Mouse (Mus musculus) liver, embryonic 13.5 days (tissue): ENCODE data around the gene Pdcd1lg2. TPM values are rescaled to one million over a fixed set of nuclear protein-coding genes. Genes with fewer than 3 reads are reported as not detected.

ENCODE experiments used
- ATAC-seq: fragments of 200-750 bp; cut with Nextera tagmentation; 2 replicates; pipeline ENCODE4 v1.8.0; 2017; ENCODE audit warnings: low read depth, mild to moderate bottlenecking, moderate number of reproducible peaks, moderate library complexity
- DNase-seq: peaks from one replicate; pipeline ENCODE4 v3.0.0; 2022
- H3K27ac ChIP-seq: fragments of 300-500 bp; sonication (generic); 2 replicates; pipeline ENCODE4 v1.5.1; 2015; ENCODE audit warnings: moderate library complexity, mild to moderate bottlenecking, inconsistent platforms
- H3K27me3 ChIP-seq: fragments of 300-500 bp; sonication (generic); 2 replicates; pipeline ENCODE4 v1.6.1; 2015; ENCODE audit warnings: mild to moderate bottlenecking, inconsistent platforms
- H3K36me3 ChIP-seq: fragments of 300-500 bp; sonication (generic); 2 replicates; pipeline ENCODE4 v1.6.1; 2015; ENCODE audit warnings: mild to moderate bottlenecking, inconsistent platforms
- H3K4me1 ChIP-seq: fragments of 300-500 bp; sonication (generic); replicated peaks from 2 replicates; pipeline ENCODE4 v1.6.1; 2015; ENCODE audit warnings: inconsistent platforms
- H3K4me2 ChIP-seq: fragments of 300-500 bp; sonication (generic); 2 replicates; pipeline ENCODE4 v1.6.1; 2015; ENCODE audit warnings: inconsistent platforms, mild to moderate bottlenecking, moderate library complexity
- H3K4me3 ChIP-seq: fragments of 300-500 bp; sonication (generic); replicated peaks from 2 replicates; pipeline ENCODE4 v1.5.1; 2015; ENCODE audit warnings: mild to moderate bottlenecking, inconsistent platforms
- H3K9ac ChIP-seq: fragments of 300-500 bp; sonication (generic); 2 replicates; pipeline ENCODE4 v1.6.1; 2015; ENCODE audit warnings: mild to moderate bottlenecking, inconsistent platforms
- H3K9me3 ChIP-seq: fragments of 300-500 bp; sonication (generic); replicated peaks from 2 replicates; pipeline ENCODE4 v1.6.1; 2016; ENCODE audit warnings: inconsistent platforms
- WGBS: fragments of 180-500 bp; shearing (Covaris S2); methylation state at CpG from one replicate; pipeline ENCODE4 v1.1.7; 2015; ENCODE audit not compliant: insufficient replicate concordance; 5-methylcytosine and 5-hydroxymethylcytosine counted together
- polyA plus RNA-seq: library from polyadenylated mRNA; unstranded; fragments of >200 nt; fragmentation: Nextera tagmentation; extraction: Ambion mirVana; gene quantifications from 2 replicates; pipeline ENCODE4 v1.2.1, GENCODE M21; 2015

Gene Pdcd1lg2
- polyA plus RNA-seq, 1 experiment from 2014 or later, result 0.06 TPM

- H3K4me1 ChIP-seq, result peaks cover 47% of the 10 kb centered on the region
- peak overlapping the region; percentile 68 for H3K4me2 ChIP-seq
- H3K27ac ChIP-seq, result no peak overlapping the region
- ATAC-seq (peak; percentile 55; the same call in 1 of the 2 replicates), DNase-seq (peak; percentile 68)
- H3K4me3 ChIP-seq, result peak overlapping the region; percentile 54
- peak overlapping the region; percentile 61 for H3K9ac ChIP-seq
- no peaks in the 10 kb centered on the region for H3K36me3 ChIP-seq
- H3K27me3 ChIP-seq, result no peaks in the 10 kb centered on the region
- H3K9me3 ChIP-seq, result no peaks in the 10 kb centered on the region
- WGBS, result 6% methylated on average over 6 of the region's 6 CpGs
These were observed 90.8 kb downstream of the Pdcd1lg2 start for GRCm38 (mm10) chr19:29501507-29501906.

DNA sequence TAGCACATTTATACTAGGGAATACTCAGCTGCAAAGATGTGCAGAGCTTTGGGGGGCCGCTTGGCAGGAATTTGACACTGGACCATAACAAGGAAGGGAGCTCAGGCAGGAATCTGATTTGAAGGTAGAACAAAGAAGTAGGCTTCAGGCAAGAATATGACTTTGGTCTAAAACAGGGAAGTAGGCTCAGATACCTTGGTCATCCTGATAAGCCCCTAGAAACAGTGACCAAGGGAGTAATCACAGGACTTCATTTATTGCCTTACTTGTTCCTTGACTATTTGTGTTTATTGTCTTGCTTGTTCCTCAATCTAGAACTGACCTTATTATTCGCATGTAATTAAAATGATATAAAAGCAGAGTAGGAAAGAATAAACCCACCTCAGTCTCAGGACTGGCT, 93.4 kb downstream of the Pdcd1lg2 start:
- no peak overlapping the region for H3K9ac ChIP-seq
- H3K27ac ChIP-seq, result no peak overlapping the region
- no peaks in the 10 kb centered on the region for H3K27me3 ChIP-seq
- H3K4me1 ChIP-seq, result peaks cover 22% of the 10 kb centered on the region
- no peak overlapping the region for H3K4me3 ChIP-seq
- no peak for ATAC-seq
- 70% methylated on average over 2 of the region's 2 CpGs for WGBS
- H3K4me2 ChIP-seq, result no peak overlapping the region
- DNase-seq, result no peak
- H3K36me3 ChIP-seq, result no peaks in the 10 kb centered on the region
- H3K9me3 ChIP-seq, result no peaks in the 10 kb centered on the region

GRCm38 (mm10) chr19:29505617-29506016, 94.9 kb downstream of the Pdcd1lg2 start:
- Histone ChIP-seq H3K4me2 (no peak overlapping the region), H3K9me3 (no peaks in the 10 kb centered on the region), H3K27me3 (no peaks in the 10 kb centered on the region), H3K9ac (no peak overlapping the region), H3K36me3 (no peaks in the 10 kb centered on the region), H3K4me1 (peaks cover 11% of the 10 kb centered on the region), H3K27ac (no peak overlapping the region), H3K4me3 (no peak overlapping the region)
- WGBS, result 60% methylated on average over 7 of the region's 7 CpGs
- no peak for ATAC-seq
- no peak for DNase-seq

GRCm38 (mm10) chr19:29508208-29508607, 97.5 kb downstream of the Pdcd1lg2 start:
- ATAC-seq, result no peak
- H3K4me1 ChIP-seq, result peaks cover 5% of the 10 kb centered on the region
- H3K4me3 ChIP-seq, result no peak overlapping the region
- DNase-seq, result no peak
- H3K36me3 ChIP-seq, result no peaks in the 10 kb centered on the region
- no peak overlapping the region for H3K9ac ChIP-seq
- no peak overlapping the region for H3K4me2 ChIP-seq
- no peak overlapping the region for H3K27ac ChIP-seq
- H3K9me3 ChIP-seq, result no peaks in the 10 kb centered on the region
- H3K27me3 ChIP-seq, result no peaks in the 10 kb centered on the region
- WGBS, result 55% methylated on average over 7 of the region's 7 CpGs

GRCm38 (mm10) chr19:29509857-29510256, 99.1 kb downstream of the Pdcd1lg2 start:
- Histone ChIP-seq H3K27ac (no peak overlapping the region), H3K4me2 (no peak overlapping the region), H3K9ac (no peak overlapping the region), H3K9me3 (no peaks in the 10 kb centered on the region), H3K4me3 (no peak overlapping the region), H3K4me1 (peaks cover 5% of the 10 kb centered on the region), H3K27me3 (no peaks in the 10 kb centered on the region), H3K36me3 (no peaks in the 10 kb centered on the region; the same call in 1 of the 2 replicates)
- no peak for DNase-seq
- WGBS, result 72% methylated on average over 7 of the region's 7 CpGs
- no peak for ATAC-seq

DNA sequence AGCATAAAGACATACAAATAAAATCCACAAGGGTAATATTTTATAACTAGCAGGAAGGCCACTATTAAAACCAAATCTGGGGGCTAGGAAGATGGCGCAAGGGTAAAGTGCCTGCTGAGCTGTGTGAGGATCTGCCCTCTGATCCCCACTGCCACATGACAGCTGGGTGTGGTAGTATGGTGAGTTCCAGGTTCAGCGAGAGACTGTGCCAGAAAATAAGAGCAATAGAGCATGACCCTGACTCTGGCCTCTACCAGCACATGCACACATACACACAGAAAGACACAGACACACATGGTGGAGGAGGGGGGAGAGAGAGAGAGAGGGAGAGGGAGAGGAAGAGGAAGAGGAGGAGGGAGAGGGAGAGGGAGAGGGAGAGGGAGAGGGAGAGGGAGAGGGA, 101.1 kb downstream of the Pdcd1lg2 start:
- DNase-seq, result no peak
- WGBS, result 61% methylated on average over 2 of the region's 2 CpGs
- ATAC-seq, result no peak

GRCm38 (mm10) chr19:29513111-29513766, 102.5 kb downstream of the Pdcd1lg2 start:
- Histone ChIP-seq H3K4me3 (no peak overlapping the region), H3K4me2 (no peak overlapping the region), H3K9ac (no peak overlapping the region), H3K27ac (no peak overlapping the region), H3K36me3 (no peaks in the 10 kb centered on the region; the same call in 1 of the 2 replicates), H3K27me3 (no peaks in the 10 kb centered on the region), H3K4me1 (peaks cover 8% of the 10 kb centered on the region), H3K9me3 (no peaks in the 10 kb centered on the region)
- ATAC-seq (no peak), DNase-seq (no peak)
- 37% methylated on average over 2 of the region's 2 CpGs for WGBS

More for the DNA sequence above, 101.1 kb downstream of the Pdcd1lg2 start:
- Histone ChIP-seq H3K4me2 (no peak overlapping the region), H3K4me1 (peaks cover 8% of the 10 kb centered on the region), H3K9me3 (no peaks in the 10 kb centered on the region), H3K9ac (no peak overlapping the region), H3K4me3 (no peak overlapping the region), H3K27ac (no peak overlapping the region), H3K36me3 (no peaks in the 10 kb centered on the region; the same call in 1 of the 2 replicates), H3K27me3 (no peaks in the 10 kb centered on the region)

DNA sequence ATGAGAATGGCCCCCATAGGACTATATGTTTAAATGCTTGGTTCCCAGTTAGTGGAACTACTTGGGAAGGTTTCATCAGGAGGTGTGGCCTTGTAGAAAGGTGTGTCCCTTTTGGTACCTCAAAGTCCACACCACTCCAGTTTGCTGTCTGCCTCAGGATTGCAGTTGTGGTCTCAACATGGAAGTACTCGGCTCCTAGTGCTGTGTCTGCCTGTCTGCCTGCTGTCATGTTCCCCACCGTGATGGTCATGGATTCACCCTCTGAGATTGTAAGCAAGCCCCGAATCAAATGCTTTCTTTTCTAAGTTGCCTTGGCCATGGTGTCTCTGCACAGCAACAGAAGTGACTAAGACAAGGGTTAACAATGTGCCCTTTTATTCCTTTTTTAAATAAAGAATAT, 103.4 kb downstream of the Pdcd1lg2 start:
- Histone ChIP-seq H3K27ac (no peak overlapping the region), H3K4me3 (no peak overlapping the region), H3K9ac (no peak overlapping the region), H3K36me3 (no peaks in the 10 kb centered on the region; the same call in 1 of the 2 replicates), H3K4me2 (no peak overlapping the region), H3K9me3 (no peaks in the 10 kb centered on the region), H3K4me1 (peaks cover 8% of the 10 kb centered on the region), H3K27me3 (no peaks in the 10 kb centered on the region)
- ATAC-seq (no peak), DNase-seq (no peak)
- WGBS, result 86% methylated on average over 3 of the region's 3 CpGs

DNA sequence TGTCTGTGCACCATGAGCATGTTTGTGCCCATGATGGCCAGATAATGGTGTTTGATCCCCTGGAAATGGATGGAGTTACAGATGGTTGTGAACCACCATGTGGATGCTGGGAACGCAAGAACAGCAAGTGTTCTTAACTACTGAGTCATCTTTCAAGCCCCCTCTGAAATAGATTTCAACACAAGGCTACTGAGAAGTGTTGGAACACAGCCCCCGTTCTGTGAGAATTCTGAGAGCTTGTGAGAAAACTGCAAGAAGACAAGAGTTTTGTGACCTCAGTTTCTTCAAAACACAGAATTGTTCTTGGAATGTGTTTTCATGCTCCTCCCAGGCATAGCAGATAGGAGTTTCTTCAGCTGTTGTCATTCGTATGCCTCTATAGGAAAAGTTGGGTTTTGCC, 104.7 kb downstream of the Pdcd1lg2 start:
- Histone ChIP-seq H3K4me1 (peaks cover 8% of the 10 kb centered on the region), H3K27me3 (no peaks in the 10 kb centered on the region), H3K9me3 (no peaks in the 10 kb centered on the region), H3K4me3 (no peak overlapping the region), H3K36me3 (no peaks in the 10 kb centered on the region; the same call in 1 of the 2 replicates), H3K4me2 (no peak overlapping the region), H3K27ac (no peak overlapping the region), H3K9ac (no peak overlapping the region)
- WGBS, result 86% methylated on average over 3 of the region's 3 CpGs
- DNase-seq (no peak), ATAC-seq (no peak)

DNA sequence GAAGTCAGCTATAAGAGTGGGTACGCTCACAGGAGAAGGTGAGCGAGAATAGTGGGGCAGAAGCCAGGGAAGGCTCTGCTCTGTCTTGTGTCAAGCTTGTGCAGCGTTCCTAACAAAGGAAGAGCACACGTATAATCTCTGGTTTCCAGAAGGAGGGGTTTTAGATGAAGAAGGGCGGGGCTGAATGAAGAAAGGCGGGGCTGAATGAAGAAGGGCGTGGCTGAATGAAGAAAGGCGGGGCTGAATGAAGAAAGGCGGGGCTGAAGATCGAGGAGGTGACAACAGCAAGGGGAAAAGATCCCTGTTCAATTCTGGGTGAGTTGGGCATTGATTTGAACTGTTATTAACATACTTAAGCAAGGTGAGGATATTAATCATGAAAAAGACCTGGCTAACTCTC, 105.3 kb downstream of the Pdcd1lg2 start:
- Histone ChIP-seq H3K27ac (no peak overlapping the region), H3K4me1 (peaks cover 13% of the 10 kb centered on the region), H3K36me3 (no peaks in the 10 kb centered on the region; the same call in 1 of the 2 replicates), H3K9ac (no peak overlapping the region), H3K4me2 (no peak overlapping the region), H3K9me3 (no peaks in the 10 kb centered on the region), H3K4me3 (no peak overlapping the region), H3K27me3 (no peaks in the 10 kb centered on the region)
- 65% methylated on average over 10 of the region's 10 CpGs for WGBS
- no peak for ATAC-seq
- DNase-seq, result no peak

- Histone ChIP-seq H3K36me3 (no peaks in the 10 kb centered on the region; the same call in 1 of the 2 replicates), H3K9me3 (no peaks in the 10 kb centered on the region), H3K27me3 (no peaks in the 10 kb centered on the region), H3K4me3 (no peak overlapping the region), H3K9ac (no peak overlapping the region), H3K4me1 (peaks cover 27% of the 10 kb centered on the region), H3K4me2 (no peak overlapping the region), H3K27ac (no peak overlapping the region)
- no peak for DNase-seq
- no peak for ATAC-seq
- 69% methylated on average over 7 of the region's 7 CpGs for WGBS
These were observed 107.7 kb downstream of the Pdcd1lg2 start for GRCm38 (mm10) chr19:29518409-29518808.

- DNase-seq (no peak), ATAC-seq (no peak)
- H3K27ac ChIP-seq, result no peak overlapping the region
- H3K4me3 ChIP-seq, result no peak overlapping the region
- H3K4me2 ChIP-seq, result no peak overlapping the region
- peaks cover 32% of the 10 kb centered on the region for H3K4me1 ChIP-seq
- 69% methylated on average over 4 of the region's 4 CpGs for WGBS
- no peaks in the 10 kb centered on the region for H3K27me3 ChIP-seq
- no peaks in the 10 kb centered on the region; the same call in 1 of the 2 replicates for H3K36me3 ChIP-seq
- no peak overlapping the region for H3K9ac ChIP-seq
- no peaks in the 10 kb centered on the region for H3K9me3 ChIP-seq
These were observed 108.2 kb downstream of the Pdcd1lg2 start for GRCm38 (mm10) chr19:29518922-29519321.
